Comparison of ENCODE assay signal across 10 mouse cellular contexts in genomic region chr19:48204476-48204875, GRCm38 (mm10). TPM values are rescaled to one million over a fixed set of nuclear protein-coding genes. Genes with fewer than 3 reads are reported as not detected.
A peak's percentile ranks its signal among the peaks of the same experiment; 100 is the strongest.
DNase-seq lines count a peak whose midpoint lies in the region; ATAC-seq lines count a peak whose summit lies in the region.
"Had no signal": no experiment of that assay in that cellular context is flagged by ENCODE, and none has a peak within 500 bp of the region (broad histone marks: within the 10 kb centered on the region; RNA-seq: fewer than 3 reads in every experiment).

No protein-coding gene starts in this region.

- peaks cover 25% of the 10 kb centered on the region for H3K27me3 ChIP-seq in embryonic facial prominence, embryonic 11.5 days (ENCODE audit: control insufficient read depth, insufficient read depth, low read length)
- H3K27me3 ChIP-seq in hindbrain, embryonic 10.5 days (ENCODE audit: insufficient read depth, poor library complexity, severe bottlenecking): peaks cover 54% of the 10 kb centered on the region
- peaks cover 55% of the 10 kb centered on the region for H3K27me3 ChIP-seq in midbrain, embryonic 12.5 days

- peak overlapping the region; percentile 47; the same call in 1 of the 2 replicates for H3K4me3 ChIP-seq in embryonic facial prominence, embryonic 11.5 days (ENCODE audit: low read depth, low read length)
- H3K4me3 ChIP-seq in hindbrain, embryonic 10.5 days: peak overlapping the region; percentile 78
- peak overlapping the region; percentile 64 for H3K4me3 ChIP-seq in midbrain, embryonic 12.5 days
- H3K4me3 ChIP-seq: megakaryocyte, embryonic 14.5 days had no signal

- DNase-seq in kidney, postnatal 4 days: peak; percentile 9 to 12
- no peak for DNase-seq in kidney, postnatal 36 days
- no peak for DNase-seq in embryonic facial prominence, embryonic 11.5 days (ENCODE audit: low spot score)
- peak; percentile 30 for DNase-seq in hindbrain, embryonic 10.5 days (ENCODE audit: low spot score)
- DNase-seq in thymus, postnatal 10 days (ENCODE audit: low spot score in 2 of 2): no peak
- no peak for DNase-seq in cerebellum, adult 11 months
- no peak for DNase-seq in kidney, postnatal 25 days
- DNase-seq: cerebellum, adult 11-12 months had no signal

- WGBS in embryonic facial prominence, embryonic 11.5 days: 2% methylated on average over 8 of the region's 8 CpGs
- under 1% methylated on average over 8 of the region's 8 CpGs for WGBS in hindbrain, embryonic 10.5 days
- WGBS in midbrain, embryonic 12.5 days: 2% methylated on average over 8 of the region's 8 CpGs

- H3K4me1 ChIP-seq in embryonic facial prominence, embryonic 11.5 days (ENCODE audit: control insufficient read depth, insufficient read depth, low read length): peaks cover 4% of the 10 kb centered on the region; the same call in 1 of the 2 replicates
- H3K4me1 ChIP-seq in hindbrain, embryonic 10.5 days (replicated peaks): peaks cover 53% of the 10 kb centered on the region
- peaks cover 36% of the 10 kb centered on the region for H3K4me1 ChIP-seq in midbrain, embryonic 12.5 days
- H3K4me1 ChIP-seq: megakaryocyte, embryonic 14.5 days had no signal

- H3K36me3 ChIP-seq in embryonic facial prominence, embryonic 11.5 days (replicated peaks; ENCODE audit: control insufficient read depth, insufficient read depth, low read depth, low read length): no peaks in the 10 kb centered on the region
- H3K36me3 ChIP-seq in hindbrain, embryonic 10.5 days: no peaks in the 10 kb centered on the region
- H3K36me3 ChIP-seq in midbrain, embryonic 12.5 days: no peaks in the 10 kb centered on the region

- H3K4me2 ChIP-seq in embryonic facial prominence, embryonic 11.5 days (ENCODE audit: low read depth, low read length): peak overlapping the region; percentile 29
- H3K4me2 ChIP-seq in midbrain, embryonic 12.5 days (replicated peaks): peak overlapping the region; percentile 99

- no peak overlapping the region for H3K9ac ChIP-seq in embryonic facial prominence, embryonic 11.5 days (replicated peaks; ENCODE audit: low read length)
- H3K9ac ChIP-seq in midbrain, embryonic 12.5 days (replicated peaks): peak overlapping the region; percentile 73; the same call in 1 of the 2 replicates

- no peak for ATAC-seq in embryonic facial prominence, embryonic 11.5 days (replicated peaks; ENCODE audit: insufficient number of reproducible peaks, low FRiP score, low TSS enrichment, low read depth)
- ATAC-seq in midbrain, embryonic 12.5 days (ENCODE audit: low FRiP score, low read depth): no peak

- H3K9me3 ChIP-seq in embryonic facial prominence, embryonic 11.5 days (replicated peaks; ENCODE audit: control insufficient read depth, low read length): no peaks in the 10 kb centered on the region
- H3K9me3 ChIP-seq in hindbrain, embryonic 10.5 days: no peaks in the 10 kb centered on the region
- H3K9me3 ChIP-seq in midbrain, embryonic 12.5 days: peaks cover 3% of the 10 kb centered on the region; the same call in 1 of the 2 replicates

- no peak overlapping the region for H3K27ac ChIP-seq in embryonic facial prominence, embryonic 11.5 days (replicated peaks; ENCODE audit: low read depth, low read length)
- no peak overlapping the region for H3K27ac ChIP-seq in hindbrain, embryonic 10.5 days
- H3K27ac ChIP-seq in midbrain, embryonic 12.5 days (replicated peaks): no peak overlapping the region

RNA-seq across cellular contexts. Expression of gene Sorcs3, which starts 1.3 kb away (rescaled TPM):
- polyA plus RNA-seq in embryonic facial prominence, embryonic 11.5 days (2014; fragmentation: Nextera tagmentation; extraction: Ambion mirVana): 0.94 and 1.2 TPM in 2 replicates
- 1.2 and 3.1 TPM in 2 replicates for polyA plus RNA-seq in hindbrain, embryonic 10.5 days (2016; fragmentation: Nextera tagmentation; extraction: Ambion mirVana)
- polyA plus RNA-seq in midbrain, embryonic 12.5 days (2016; fragmentation: Nextera tagmentation; extraction: Ambion mirVana): 6.6 TPM in 2 replicates

Comparison
In these comparisons a context has a peak if more than half of its experiments do, and no peak if none do; other contexts are left out.
1. DNase-seq: peak in kidney, postnatal 4 days (2 of 2) and hindbrain, embryonic 10.5 days (single experiment); none in kidney, postnatal 36 days (0 of 2), embryonic facial prominence, embryonic 11.5 days (single experiment), thymus, postnatal 10 days (0 of 2), cerebellum, adult 11 months (single experiment) and kidney, postnatal 25 days (0 of 2).
2. Peak in every context shown above with its lines, with median percentiles within 50 percentile points of each other: H3K4me3 ChIP-seq.